Mouse (Mus musculus) ES-E14 (cell line): ENCODE measurements around the gene Lrch3. TPM values are rescaled to one million over a fixed set of nuclear protein-coding genes. Genes with fewer than 3 reads are reported as not detected.
"Not testable (repeated sequence)": the region's sequence is repeated elsewhere in the genome, so short reads cannot be mapped to it uniquely, and the experiment has no call there.

Experiments
- DNase-seq: peaks from one replicate; pipeline ENCODE4 v3.0.0-alpha.2; 2013; ENCODE audit warnings: low read depth, low spot score
- H3K27ac ChIP-seq: 2 replicates; pipeline ENCODE4 v1.5.1; 2012; ENCODE audit warnings: low read depth, mild to moderate bottlenecking, low read length, moderate library complexity, mixed read lengths; ENCODE audit not compliant: poor library complexity, insufficient read depth, severe bottlenecking
- H3K36me3 ChIP-seq: 2 replicates; pipeline ENCODE4 v1.6.1; 2012; ENCODE audit warnings: mild to moderate bottlenecking, low read length, moderate library complexity, mixed read lengths; ENCODE audit not compliant: control insufficient read depth, poor library complexity, insufficient read depth, severe bottlenecking
- H3K4me1 ChIP-seq, 2 experiments: fragments of 150-350 bp in 1 of 2; sonication (generic) in 1 of 2; 2 replicates each; pipeline ENCODE4 v1.6.1; 2012; ENCODE audit warnings: low read length in 2 of 2, mild to moderate bottlenecking in 1 of 2, mixed read lengths in 1 of 2; ENCODE audit not compliant: control insufficient read depth in 2 of 2, insufficient read depth in 2 of 2, poor library complexity in 1 of 2
- H3K4me3 ChIP-seq, 2 experiments: fragments of 150-350 bp in 1 of 2; sonication (generic) in 1 of 2; 2 replicates each; pipeline ENCODE4 v1.5.1; 2012; ENCODE audit warnings: low read length in 2 of 2, low read depth in 1 of 2, mild to moderate bottlenecking in 1 of 2, mixed read lengths in 1 of 2; ENCODE audit not compliant: insufficient read depth in 1 of 2, poor library complexity in 1 of 2, severe bottlenecking in 1 of 2
- H3K9ac ChIP-seq: 2 replicates; pipeline ENCODE4 v1.6.1; 2012; ENCODE audit warnings: low read depth, mild to moderate bottlenecking, low read length, mixed read lengths; ENCODE audit not compliant: poor library complexity, insufficient read depth, severe bottlenecking
- H3K9me3 ChIP-seq: fragments of 150-350 bp; sonication (generic); 2 replicates; pipeline ENCODE4 v1.6.1; 2012; ENCODE audit warnings: low read depth, mild to moderate bottlenecking, low read length; ENCODE audit not compliant: control insufficient read depth, insufficient read depth
- CHD2 ChIP-seq: IDR thresholded peaks from 2 replicates; pipeline ENCODE4 v1.6.1; 2014; ENCODE audit warnings: mild to moderate bottlenecking, low read depth, low read length, inconsistent platforms
- HCFC1 ChIP-seq: IDR thresholded peaks from 2 replicates; pipeline ENCODE4 v1.6.1; 2012; ENCODE audit warnings: low read length, inconsistent platforms, borderline replicate concordance; ENCODE audit not compliant: insufficient read depth
- MAFK ChIP-seq: IDR thresholded peaks from 2 replicates; pipeline ENCODE4 v1.6.1; 2014; ENCODE audit warnings: mild to moderate bottlenecking, low read depth, low read length, inconsistent platforms; ENCODE audit not compliant: insufficient read depth
- ZC3H11A ChIP-seq: IDR thresholded peaks from 2 replicates; pipeline ENCODE4 v1.6.1; 2012; ENCODE audit warnings: low read depth, mild to moderate bottlenecking, inconsistent platforms, low read length, borderline replicate concordance
- ZNF384 ChIP-seq: IDR thresholded peaks from 2 replicates; pipeline ENCODE4 v1.6.1; 2012; ENCODE audit warnings: low read depth, low read length, inconsistent platforms
- in situ Hi-C, 2 experiments: fragments of 600-800 bp; cut with MboI; formaldehyde crosslinking; loops; one replicate each; pipeline ENCODE4 v1.15.1; 2025; ENCODE audit warnings: low sequenced_read_pairs in 2 of 2, inconsistent platforms in 1 of 2; ENCODE audit not compliant: unreplicated experiment in 2 of 2
- total RNA-seq: library from RNA; depleted of rRNA; stranded (reverse); fragments of 300-350 nt; gene quantifications from 2 replicates; pipeline ENCODE4 v1.2.3, GENCODE M21; 2012

The Lrch3 gene
- total RNA-seq, 1 experiment: 11.0 TPM

DNA sequence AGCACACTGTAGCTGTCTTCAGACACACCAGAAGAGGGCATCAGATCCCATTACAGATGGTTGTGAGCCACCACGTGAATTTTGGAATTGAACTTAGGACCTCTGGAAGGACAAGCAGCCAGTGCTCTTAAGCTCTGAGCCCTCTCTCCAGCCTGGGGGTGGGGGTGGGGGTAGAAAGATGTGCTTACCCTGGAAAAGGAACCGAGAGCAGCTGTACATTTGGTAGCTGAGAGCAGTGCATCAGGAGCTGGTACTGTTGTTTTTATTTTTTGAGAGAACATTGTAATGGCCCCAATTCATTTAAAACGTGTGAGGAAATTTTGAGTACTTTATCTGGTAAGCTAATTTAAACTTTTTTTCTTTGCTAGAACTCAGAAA is 11.9 kb upstream of the Lrch3 start:
- TF ChIP-seq HCFC1 (no peak), ZC3H11A (no peak), CHD2 (no peak), MAFK (no peak), ZNF384 (no peak)
- in situ Hi-C loops: no loop called here
- Histone ChIP-seq H3K36me3 (no peaks in the 10 kb centered on the region; the same call in 1 of the 2 replicates), H3K4me3 (no peak overlapping the region), H3K9me3 (no peaks in the 10 kb centered on the region), H3K4me1 (no peaks in the 10 kb centered on the region), H3K9ac (no peak overlapping the region), H3K27ac (no peak overlapping the region)
- no peak for DNase-seq

DNA sequence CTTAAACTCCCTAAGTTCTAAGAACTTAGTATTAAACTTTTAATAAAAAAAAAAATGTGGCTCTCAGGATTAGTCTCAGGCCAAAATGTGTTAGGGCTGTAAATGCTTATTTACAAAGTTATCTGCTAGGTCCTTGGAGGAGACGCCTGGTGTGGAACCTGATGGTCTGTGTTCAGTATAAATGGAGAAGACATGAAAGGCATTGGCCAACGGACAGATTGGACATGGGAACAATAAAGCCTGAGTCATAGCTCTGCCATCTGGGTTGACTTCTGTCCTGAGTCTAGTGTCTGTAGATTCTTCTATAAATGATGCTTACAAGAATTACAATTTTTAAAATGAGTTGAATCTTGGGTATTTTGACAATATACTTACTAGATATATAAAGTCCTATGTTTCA is 7.7 kb upstream of the Lrch3 start:
- H3K9ac ChIP-seq: no peak overlapping the region
- no peaks in the 10 kb centered on the region; the same call in 1 of the 2 replicates for H3K36me3 ChIP-seq
- TF ChIP-seq MAFK: no peak
- no peak for DNase-seq
- H3K9me3 ChIP-seq: no peaks in the 10 kb centered on the region
- no peaks in the 10 kb centered on the region for H3K4me1 ChIP-seq
- no peak overlapping the region for H3K4me3 ChIP-seq
- in situ Hi-C loops: no loop called here
- no peak overlapping the region for H3K27ac ChIP-seq

DNA sequence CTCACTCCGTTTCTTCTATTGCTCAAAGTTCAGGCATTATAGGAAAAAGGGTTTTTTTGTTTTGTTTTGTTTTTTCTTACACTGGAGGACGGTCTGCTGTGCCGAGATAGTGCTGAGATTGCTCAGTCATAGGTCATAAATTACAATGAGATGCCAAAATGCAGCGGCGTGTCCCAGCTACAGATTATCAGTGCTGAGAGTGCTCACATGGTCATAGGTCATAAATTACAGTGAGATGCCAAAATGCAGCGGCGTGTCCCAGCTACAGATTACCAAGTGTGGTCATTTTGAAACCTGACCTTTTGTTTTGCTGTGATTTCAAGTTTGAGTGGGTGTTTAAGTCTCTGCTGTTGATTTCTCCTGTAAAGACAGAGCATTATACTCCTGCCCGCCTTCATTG is 7.2 kb upstream of the Lrch3 start:
- Histone ChIP-seq H3K9ac (no peak overlapping the region), H3K9me3 (no peaks in the 10 kb centered on the region), H3K4me1 (no peaks in the 10 kb centered on the region), H3K27ac (no peak overlapping the region), H3K36me3 (no peaks in the 10 kb centered on the region; the same call in 1 of the 2 replicates), H3K4me3 (no peak overlapping the region)
- in situ Hi-C loops: no loop called here
- no peak for DNase-seq
- TF ChIP-seq MAFK: no peak
- TF ChIP-seq ZNF384: no peak
- no peak for TF ChIP-seq CHD2
- no peak for TF ChIP-seq HCFC1
- no peak for TF ChIP-seq ZC3H11A

DNA sequence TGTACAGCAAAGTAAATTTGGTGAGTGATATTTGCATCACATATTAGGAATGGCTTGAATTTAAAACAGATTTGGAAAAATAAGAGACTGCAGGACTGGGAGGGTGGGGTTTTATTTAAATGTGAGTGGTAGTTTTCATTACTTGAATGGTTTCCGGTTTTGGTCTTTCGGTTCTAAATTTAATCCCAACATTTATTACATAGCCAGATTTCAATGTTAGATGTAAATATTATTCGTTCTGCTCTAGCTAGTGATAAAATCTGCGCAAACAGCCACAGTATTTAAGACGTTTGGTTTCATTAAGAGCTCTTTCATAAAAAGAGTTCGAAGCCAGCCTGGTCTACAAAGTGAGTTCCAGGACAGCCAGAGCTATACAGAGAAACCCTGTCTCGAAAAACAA is 688 bp upstream of the Lrch3 start:
- Histone ChIP-seq H3K36me3 (no peaks in the 10 kb centered on the region), H3K4me1 (peaks cover 2 to 9% of the 10 kb centered on the region in 2 experiments; a peak in 2 of 4 replicates), H3K27ac (no peak overlapping the region), H3K9ac (no peak overlapping the region), H3K4me3 (peak overlapping the region in 1 of 2 experiments; percentile 96; a peak in 1 of 4 replicates), H3K9me3 (no peaks in the 10 kb centered on the region)
- no peak for DNase-seq
- in situ Hi-C loops: no loop called here
- TF ChIP-seq MAFK (no peak), ZC3H11A (no peak), HCFC1 (no peak), ZNF384 (no peak), CHD2 (no peak)

DNA sequence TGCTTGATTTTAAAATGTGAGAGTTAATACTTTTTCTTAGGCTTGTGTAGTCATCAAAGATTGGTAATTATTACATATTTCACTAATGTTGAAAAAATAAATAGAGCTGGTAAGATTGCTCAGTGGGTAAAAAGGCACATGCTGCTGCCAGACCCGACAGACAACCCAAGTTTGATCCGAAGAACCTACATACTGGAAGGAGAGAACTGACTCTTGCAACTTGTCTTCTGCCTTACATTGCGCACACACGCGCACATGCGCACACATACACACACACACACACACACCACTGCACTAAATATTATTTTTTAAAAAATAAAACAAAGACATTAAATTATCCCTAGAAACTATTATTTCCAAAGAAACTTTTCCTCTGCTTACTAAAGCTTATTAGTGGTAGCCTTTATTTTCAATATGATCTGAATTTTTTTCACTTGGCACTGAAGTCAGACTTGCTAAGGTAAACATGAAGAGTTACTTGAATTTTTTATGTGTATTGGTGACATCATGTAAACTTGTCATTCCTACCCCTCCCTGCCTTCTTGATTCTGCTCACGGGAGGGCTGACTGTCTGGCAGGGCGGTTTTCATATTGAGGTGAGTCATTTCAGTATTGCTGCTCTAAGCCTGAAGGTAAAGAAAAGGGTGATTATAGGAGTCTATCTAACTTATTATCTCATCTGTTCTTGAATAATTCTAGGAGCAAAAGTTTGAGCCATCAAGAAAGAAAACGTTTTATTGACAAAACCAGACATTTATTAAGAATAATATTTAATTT is 1.6 kb downstream of the Lrch3 start:
- no peak overlapping the region for H3K9ac ChIP-seq
- in situ Hi-C loops: no loop called here
- no peak for DNase-seq

DNA sequence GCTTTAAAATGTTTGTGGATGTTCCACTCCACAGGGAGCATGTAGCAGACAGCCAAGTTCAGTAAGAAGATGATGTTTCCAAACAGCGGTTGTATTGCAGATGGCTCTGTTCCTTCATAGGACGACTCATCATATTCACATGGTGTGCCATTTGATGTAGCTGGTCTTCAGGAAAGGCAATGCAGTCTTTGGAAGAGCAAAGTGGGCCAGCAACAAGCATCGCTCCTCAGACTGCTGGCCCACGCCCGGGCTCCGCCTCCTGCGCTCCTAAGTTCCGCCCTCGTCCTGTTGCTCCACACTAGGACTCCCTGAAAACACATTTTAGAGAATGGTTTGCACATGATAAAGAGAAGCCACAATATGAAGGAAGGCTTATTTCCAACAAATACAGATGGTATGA is 12.7 kb downstream of the Lrch3 start:
- H3K9me3 ChIP-seq, H3K27ac ChIP-seq, H3K4me1 ChIP-seq, H3K4me3 ChIP-seq, DNase-seq, in situ Hi-C loops, H3K9ac ChIP-seq, H3K36me3 ChIP-seq: not testable (repeated sequence)

More for the DNA sequence above, 1.6 kb downstream of the Lrch3 start:
- Histone ChIP-seq H3K4me3 (peak overlapping the region in 1 of 2 experiments; percentile 96; a peak in 1 of 4 replicates), H3K9me3 (no peaks in the 10 kb centered on the region), H3K4me1 (peaks cover 2 to 9% of the 10 kb centered on the region in 2 experiments; a peak in 2 of 4 replicates), H3K27ac (no peak overlapping the region), H3K36me3 (no peaks in the 10 kb centered on the region)
- TF ChIP-seq ZNF384: no peak
- no peak for TF ChIP-seq ZC3H11A
- TF ChIP-seq HCFC1: no peak
- TF ChIP-seq CHD2: no peak
- TF ChIP-seq MAFK: no peak
